In genomic region chr3:127183998-127184753, GRCm38 (mm10) we compare ENCODE assay signal across 9 mouse cellular contexts.
A peak's percentile ranks its signal among the peaks of the same experiment; 100 is the strongest.
DNase-seq lines count a peak whose midpoint lies in the region; ATAC-seq and TF ChIP-seq lines count a peak whose summit lies in the region.
"Had no signal": no experiment of that assay in that cellular context is flagged by ENCODE, and none has a peak within 500 bp of the region (broad histone marks: within the 10 kb centered on the region; RNA-seq: fewer than 3 reads in every experiment).

No protein-coding gene starts in this region.

- no peaks in the 10 kb centered on the region for H3K9me3 ChIP-seq in heart, embryonic 10.5 days
- H3K9me3 ChIP-seq in midbrain, embryonic 14.5 days (ENCODE audit: control insufficient read depth, low read length), result no peaks in the 10 kb centered on the region
- H3K9me3 ChIP-seq: limb, embryonic 15.5 days had no signal

- no peaks in the 10 kb centered on the region for H3K36me3 ChIP-seq in heart, adult 2 months (ENCODE audit: control insufficient read depth, insufficient read depth, low read length)
- H3K36me3 ChIP-seq in heart, embryonic 10.5 days, result no peaks in the 10 kb centered on the region
- no peaks in the 10 kb centered on the region for H3K36me3 ChIP-seq in midbrain, embryonic 14.5 days (ENCODE audit: control insufficient read depth, insufficient read depth, low read length)
- H3K36me3 ChIP-seq: limb, embryonic 15.5 days had no signal

- no peak for DNase-seq in heart, adult 2 months
- DNase-seq in heart, embryonic 10.5 days (ENCODE audit: low spot score), result no peak
- DNase-seq in A20 (ENCODE audit: low read depth, low spot score), result peak; percentile 9
- DNase-seq in brain, embryonic 14.5 days (ENCODE audit: low read depth), result peak; percentile 84
- DNase-seq in midbrain, embryonic 14.5 days, result peak; percentile 82
- no peak for DNase-seq in right cerebral cortex, postnatal 36 days (ENCODE audit: low spot score in 2 of 2)
- no peak for DNase-seq in right cerebral cortex, postnatal 10 days (ENCODE audit: low spot score in 2 of 2)

- TF ChIP-seq POLR2A in heart, adult 2 months (IDR thresholded peaks at IDR 0.05; ENCODE audit: insufficient read depth, low read depth, low read length), result no peak
- no peak for TF ChIP-seq POLR2A in brain, embryonic 14.5 days (IDR thresholded peaks at IDR 0.05; ENCODE audit: borderline replicate concordance, extremely low read depth, insufficient read depth, insufficient read length, poor library complexity, severe bottlenecking)

- peak; percentile 90 for TF ChIP-seq CTCF in heart, adult 2 months (IDR thresholded peaks at IDR 0.05)
- TF ChIP-seq CTCF in brain, embryonic 14.5 days (IDR thresholded peaks at IDR 0.05; ENCODE audit: borderline replicate concordance, extremely low read depth, insufficient read depth, insufficient read length), result peak; percentile 84

- no peak overlapping the region for H3K4me2 ChIP-seq in midbrain, embryonic 14.5 days (ENCODE audit: low read length)
- H3K4me2 ChIP-seq: limb, embryonic 15.5 days had no signal

- peak; percentile 82 for ATAC-seq in granulocyte monocyte progenitor cell, adult 5-6 weeks (replicated peaks; ENCODE audit: poor library complexity, severe bottlenecking)
- ATAC-seq in midbrain, embryonic 14.5 days (ENCODE audit: low FRiP score, low TSS enrichment), result 0 out of 2 replicates have a peak, but pooled peaks have one; percentile 14

- H3K4me1 ChIP-seq in heart, adult 2 months (ENCODE audit: control insufficient read depth, insufficient read depth, low read length), result peaks cover 3% of the 10 kb centered on the region; the same call in 1 of the 2 replicates
- H3K4me1 ChIP-seq in heart, embryonic 10.5 days, result no peaks in the 10 kb centered on the region
- no peaks in the 10 kb centered on the region for H3K4me1 ChIP-seq in midbrain, embryonic 14.5 days (ENCODE audit: control insufficient read depth, insufficient read depth, low read length)
- H3K4me1 ChIP-seq: limb, embryonic 15.5 days had no signal

- 0 out of 2 replicates have a peak, but pooled peaks have one; percentile 30 for TF ChIP-seq EP300 in heart, adult 2 months (IDR thresholded peaks at IDR 0.05; ENCODE audit: insufficient read depth, low read depth, low read length)

- H3K79me2 ChIP-seq in heart, adult 2 months (replicated peaks; ENCODE audit: control insufficient read depth, insufficient read depth, low read length), result no peaks in the 10 kb centered on the region

- no peak overlapping the region for H3K4me3 ChIP-seq in heart, adult 2 months
- H3K4me3 ChIP-seq in heart, embryonic 10.5 days, result no peak overlapping the region
- H3K4me3 ChIP-seq in midbrain, embryonic 14.5 days (replicated peaks; ENCODE audit: low read depth, low read length), result no peak overlapping the region
- H3K4me3 ChIP-seq: limb, embryonic 15.5 days had no signal

- intact Hi-C loops in heart, adult 2 months (cut with DNase I), result loop anchor here (10.0 kb wide), 2 partner anchors 131 to 271 kb away; no protein-coding TSS in a partner anchor

- H3K27ac ChIP-seq in heart, adult 2 months, result no peak overlapping the region
- H3K27ac ChIP-seq in heart, embryonic 10.5 days, result no peak overlapping the region
- H3K27ac ChIP-seq in midbrain, embryonic 14.5 days (replicated peaks; ENCODE audit: low read depth, low read length), result peak overlapping the region; percentile 49; the same call in 1 of the 2 replicates
- H3K27ac ChIP-seq: limb, embryonic 15.5 days had no signal

- WGBS in heart, adult 2 months, result 11% methylated on average over 5 of the region's 5 CpGs
- WGBS in heart, embryonic 10.5 days, result 25% methylated on average over 5 of the region's 5 CpGs
- WGBS in midbrain, embryonic 14.5 days, result 10% methylated on average over 5 of the region's 5 CpGs

- no peaks in the 10 kb centered on the region for H3K27me3 ChIP-seq in heart, adult 2 months (ENCODE audit: control insufficient read depth, insufficient read depth, low read length)
- no peaks in the 10 kb centered on the region for H3K27me3 ChIP-seq in heart, embryonic 10.5 days (ENCODE audit: insufficient read depth, poor library complexity, severe bottlenecking)
- H3K27me3 ChIP-seq in midbrain, embryonic 14.5 days (ENCODE audit: control insufficient read depth, insufficient read depth, low read length), result no peaks in the 10 kb centered on the region
- H3K27me3 ChIP-seq: limb, embryonic 15.5 days had no signal

- H3K9ac ChIP-seq in heart, adult 2 months (ENCODE audit: low read depth, low read length), result no peak overlapping the region
- no peak overlapping the region for H3K9ac ChIP-seq in midbrain, embryonic 14.5 days (replicated peaks; ENCODE audit: low read length)
- H3K9ac ChIP-seq: limb, embryonic 15.5 days had no signal

Comparison
In these comparisons a context has a peak if more than half of its experiments do, and no peak if none do; other contexts are left out.
1. DNase-seq: peak in A20 (single experiment), brain, embryonic 14.5 days (single experiment) and midbrain, embryonic 14.5 days (single experiment); none in heart, adult 2 months (0 of 2), heart, embryonic 10.5 days (single experiment), right cerebral cortex, postnatal 36 days (0 of 2) and right cerebral cortex, postnatal 10 days (0 of 2).